Mouse (Mus musculus) cerebellum, postnatal 4 days (tissue): Measurements from ENCODE around the gene Hoxd3.

Experiments used
- DNase-seq, 2 experiments: peaks; one replicate each; pipeline ENCODE4 v3.0.0; 2022; ENCODE audit warnings: low spot score in 2 of 2, mixed read lengths in 1 of 2

Gene Hoxd3

DNA sequence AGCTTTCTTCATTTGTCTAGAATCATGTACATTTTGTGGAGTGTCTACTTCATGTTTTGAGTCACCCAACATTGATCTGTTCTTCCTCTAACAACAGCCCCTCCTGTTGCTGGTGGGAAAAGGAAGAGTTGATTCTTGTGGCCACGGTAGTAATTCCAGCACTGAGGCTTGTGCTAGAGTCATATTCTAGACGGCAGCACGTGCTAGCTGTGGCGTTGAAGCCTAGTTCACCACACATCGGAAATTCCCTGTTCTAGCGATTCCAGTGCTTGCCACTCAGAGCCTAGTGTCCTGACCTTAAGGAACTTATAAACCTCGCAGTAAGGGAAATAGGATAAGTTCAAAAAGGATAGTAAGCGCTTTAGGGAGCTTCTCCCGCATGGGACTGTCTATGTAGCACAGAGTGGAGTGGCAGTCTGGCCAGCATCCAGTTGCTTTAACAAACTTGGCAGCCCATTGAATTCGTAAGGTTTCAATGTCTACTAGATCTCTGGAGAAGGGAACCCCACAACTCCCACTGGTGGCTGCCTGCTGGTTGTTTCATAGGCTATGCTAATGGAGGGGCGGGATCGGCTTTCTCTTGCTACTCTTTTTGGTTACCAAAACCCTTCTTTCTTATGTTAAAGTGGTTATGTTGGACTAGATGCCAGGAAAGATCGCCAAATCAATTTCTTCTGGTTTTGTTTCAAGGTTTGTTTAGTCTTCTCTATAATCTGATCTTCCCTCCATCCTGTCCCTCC is 66.0 kb downstream of the Hoxd3 start:
- DNase-seq = no peak

DNA sequence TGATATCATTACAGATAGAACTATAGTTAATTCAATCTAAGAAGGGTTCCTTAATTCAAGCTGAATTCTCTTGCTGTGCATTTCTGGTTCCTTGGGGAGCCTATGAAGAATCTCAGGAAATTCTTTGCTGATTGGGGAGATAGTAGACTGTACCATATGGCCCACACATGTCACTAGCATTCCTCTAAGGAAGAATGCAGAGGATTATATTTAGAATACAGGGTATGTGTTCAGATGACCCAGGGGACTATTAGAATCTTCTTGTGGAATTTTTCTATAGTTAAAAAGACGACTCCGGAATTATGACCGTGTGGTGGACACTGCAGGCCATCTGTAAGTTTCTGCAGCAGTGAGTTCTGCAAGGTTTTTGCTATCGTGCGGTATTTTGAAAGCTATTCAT is 69.7 kb downstream of the Hoxd3 start:
- no peak for DNase-seq

DNA sequence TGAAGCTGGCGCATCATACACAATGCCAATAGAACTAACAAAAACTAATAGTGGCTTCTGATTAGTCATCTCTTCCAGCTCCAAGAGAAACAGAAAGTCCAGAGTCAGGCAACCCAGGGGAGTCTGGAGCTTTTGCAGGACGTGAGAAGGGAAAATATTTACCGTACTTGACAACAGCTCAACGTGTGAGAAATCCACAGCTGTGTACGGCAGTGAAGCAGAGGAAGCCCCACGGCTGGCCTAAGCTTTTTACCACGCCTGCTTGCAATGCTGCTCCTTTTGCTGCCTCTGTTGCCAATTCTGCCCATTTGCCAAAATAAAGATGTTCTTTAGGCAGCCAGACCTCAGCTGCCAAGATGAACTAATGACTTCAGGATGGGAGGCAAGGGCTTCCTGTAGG is 83.8 kb downstream of the Hoxd3 start:
- DNase-seq = no peak
